In genomic region chr10:89794121-89794520, GRCm38 (mm10) we compare ENCODE assay signal across 19 mouse cellular contexts. TPM values are rescaled to one million over a fixed set of nuclear protein-coding genes. Genes with fewer than 3 reads are reported as not detected.
DNase-seq lines count a peak whose midpoint lies in the region; ATAC-seq lines count a peak whose summit lies in the region.
"Had no signal": no experiment of that assay in that cellular context is flagged by ENCODE, and none has a peak within 500 bp of the region (broad histone marks: within the 10 kb centered on the region; RNA-seq: fewer than 3 reads in every experiment).

No protein-coding gene starts in this region.

- H3K27me3 ChIP-seq in heart, embryonic 11.5 days (ENCODE audit: control insufficient read depth, insufficient read depth, low read length) = no peaks in the 10 kb centered on the region
- H3K27me3 ChIP-seq in hindbrain, embryonic 14.5 days (ENCODE audit: control insufficient read depth, insufficient read depth, low read length) = no peaks in the 10 kb centered on the region
- H3K27me3 ChIP-seq: forebrain, embryonic 12.5 days; liver, embryonic 13.5 days; lung, embryonic 15.5 days; midbrain, embryonic 13.5 days had no signal

- 82% methylated on average over 6 of the region's 6 CpGs for WGBS in heart, embryonic 11.5 days (ENCODE audit: insufficient replicate concordance)
- WGBS in hindbrain, embryonic 14.5 days = 93% methylated on average over 6 of the region's 6 CpGs

- no peak overlapping the region for H3K27ac ChIP-seq in heart, embryonic 11.5 days (ENCODE audit: low read depth, low read length)
- H3K27ac ChIP-seq in hindbrain, embryonic 14.5 days = no peak overlapping the region
- H3K27ac ChIP-seq: forebrain, embryonic 12.5 days; left cerebral cortex, adult 2 months; limb, embryonic 10.5 days; liver, embryonic 13.5 days; lung, embryonic 15.5 days; macrophage; midbrain, embryonic 13.5 days had no signal

- no peak for ATAC-seq in heart, embryonic 11.5 days (replicated peaks; ENCODE audit: insufficient number of reproducible peaks, low FRiP score, low TSS enrichment)
- no peak for ATAC-seq in hindbrain, embryonic 14.5 days (ENCODE audit: low FRiP score)
- ATAC-seq: hindbrain, embryonic 16.5 days; intestine, postnatal 0 days; midbrain, embryonic 13.5 days had no signal

- H3K9me3 ChIP-seq in heart, embryonic 11.5 days (replicated peaks; ENCODE audit: control insufficient read depth, low read length) = no peaks in the 10 kb centered on the region
- H3K9me3 ChIP-seq in hindbrain, embryonic 14.5 days (ENCODE audit: control insufficient read depth, low read length) = no peaks in the 10 kb centered on the region
- H3K9me3 ChIP-seq: forebrain, embryonic 12.5 days; limb, embryonic 10.5 days; liver, embryonic 13.5 days; lung, embryonic 15.5 days; midbrain, embryonic 13.5 days had no signal

- no peak overlapping the region for H3K4me2 ChIP-seq in heart, embryonic 11.5 days
- no peak overlapping the region for H3K4me2 ChIP-seq in hindbrain, embryonic 14.5 days (replicated peaks)
- H3K4me2 ChIP-seq: forebrain, embryonic 12.5 days; liver, embryonic 13.5 days; lung, embryonic 15.5 days; midbrain, embryonic 13.5 days had no signal

- no peak overlapping the region for H3K4me3 ChIP-seq in heart, embryonic 11.5 days (ENCODE audit: low read depth, low read length)
- H3K4me3 ChIP-seq in hindbrain, embryonic 14.5 days (replicated peaks; ENCODE audit: low read length) = no peak overlapping the region
- H3K4me3 ChIP-seq: forebrain, embryonic 12.5 days; left cerebral cortex, adult 2 months; limb, embryonic 10.5 days; liver, embryonic 13.5 days; lung, embryonic 15.5 days; midbrain, embryonic 13.5 days had no signal

- no peaks in the 10 kb centered on the region for H3K36me3 ChIP-seq in heart, embryonic 11.5 days (ENCODE audit: control insufficient read depth, insufficient read depth, low read length)
- peaks cover 11% of the 10 kb centered on the region for H3K36me3 ChIP-seq in hindbrain, embryonic 14.5 days (replicated peaks; ENCODE audit: control insufficient read depth, insufficient read depth)
- H3K36me3 ChIP-seq: forebrain, embryonic 12.5 days had no signal

- DNase-seq in adrenal gland, postnatal 14 days = peak; percentile 28
- no peak for DNase-seq in adrenal gland, adult 18-20 months (ENCODE audit: low spot score in 2 of 2)
- peak; percentile 91 for DNase-seq in heart, adult 11 months
- DNase-seq in brain, adult 2 months (ENCODE audit: low read depth, low spot score) = peak; percentile 50
- peak; percentile 17 for DNase-seq in fibroblast of lung, adult 2 months (ENCODE audit: low read depth)
- no peak for DNase-seq in spleen, postnatal 14 days (ENCODE audit: low spot score in 2 of 2)
- no peak for DNase-seq in hindbrain, embryonic 14.5 days (ENCODE audit: low spot score)
- DNase-seq: adrenal gland, postnatal 25 days; liver, embryonic 13.5 days; thymus, adult 18-20 months had no signal

- H3K9ac ChIP-seq in heart, embryonic 11.5 days (ENCODE audit: low read depth, low read length) = no peak overlapping the region
- no peak overlapping the region for H3K9ac ChIP-seq in hindbrain, embryonic 14.5 days
- H3K9ac ChIP-seq: forebrain, embryonic 12.5 days; liver, embryonic 13.5 days; lung, embryonic 15.5 days; midbrain, embryonic 13.5 days had no signal

- H3K4me1 ChIP-seq in heart, embryonic 11.5 days (ENCODE audit: control insufficient read depth, insufficient read depth, low read length) = no peaks in the 10 kb centered on the region
- no peaks in the 10 kb centered on the region for H3K4me1 ChIP-seq in hindbrain, embryonic 14.5 days (replicated peaks; ENCODE audit: control insufficient read depth, insufficient read depth, low read length)
- H3K4me1 ChIP-seq: forebrain, embryonic 12.5 days; limb, embryonic 10.5 days; liver, embryonic 13.5 days; lung, embryonic 15.5 days; midbrain, embryonic 13.5 days had no signal

RNA-seq across cellular contexts. Expression of gene Uhrf1bp1l, which starts 49.3 kb away (rescaled TPM):
- 61.7 and 66.2 TPM in 2 replicates for total RNA-seq in adrenal gland, postnatal 14 days (2021)
- total RNA-seq in adrenal gland, adult 18-20 months (2021) = 10 to 100 TPM; 57.3 to 75.8 TPM
- 21.3 and 22.9 TPM in 2 replicates for polyA plus RNA-seq in heart, embryonic 11.5 days (2014; fragmentation: Nextera tagmentation; extraction: Ambion mirVana)
- polyA plus RNA-seq in hindbrain, embryonic 14.5 days (2014; fragmentation: Nextera tagmentation; extraction: Ambion mirVana) = 34.8 and 35.9 TPM in 2 replicates

Comparison
In these comparisons a context has a peak if more than half of its experiments do, and no peak if none do; other contexts are left out.
1. DNase-seq: peak in adrenal gland, postnatal 14 days (single experiment), heart, adult 11 months (single experiment), brain, adult 2 months (single experiment) and fibroblast of lung, adult 2 months (single experiment); none in adrenal gland, adult 18-20 months (0 of 2), spleen, postnatal 14 days (0 of 2) and hindbrain, embryonic 14.5 days (single experiment).